Mouse (Mus musculus) T-helper 17 cell (primary cell): ENCODE measurements at regions not wholly inside any gene's neighbourhood (a gene's known extent, or its start where the extent isn't known, plus 50 kb on each side); places are given as distances from the start of the nearest gene placed in this dataset.

Source experiments
- in situ Hi-C, 2 experiments: fragments of 300-600 bp; cut with MboI, MseI; formaldehyde crosslinking; loops; 1 replicate in 1 of 2; 2 replicates in 1 of 2; pipeline ENCODE4 v1.15.1; 2025; ENCODE audit warnings: high pct_unique_total_duplicates in 2 of 2

DNA sequence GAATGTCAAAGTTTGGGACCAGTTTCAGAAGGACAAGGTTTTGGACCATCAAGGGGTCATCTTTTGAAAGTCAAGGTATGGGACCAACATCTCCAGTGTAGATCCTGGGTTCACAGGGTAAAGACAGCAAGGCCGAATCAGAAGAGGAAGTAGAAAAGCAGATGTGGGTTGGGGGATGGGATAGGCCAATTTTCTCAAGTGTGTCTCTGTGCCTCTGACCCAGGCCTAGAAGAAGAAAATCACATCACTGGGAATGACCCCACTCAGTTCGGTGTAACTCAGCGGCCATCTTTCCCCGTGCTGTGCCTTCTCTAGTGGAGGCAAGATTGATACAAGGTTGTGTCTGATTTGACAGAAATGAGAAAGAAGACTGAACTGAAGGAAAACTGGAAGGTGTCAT, 195.5 kb downstream of the Insig2 start:
- in situ Hi-C loops = no loop called here

DNA sequence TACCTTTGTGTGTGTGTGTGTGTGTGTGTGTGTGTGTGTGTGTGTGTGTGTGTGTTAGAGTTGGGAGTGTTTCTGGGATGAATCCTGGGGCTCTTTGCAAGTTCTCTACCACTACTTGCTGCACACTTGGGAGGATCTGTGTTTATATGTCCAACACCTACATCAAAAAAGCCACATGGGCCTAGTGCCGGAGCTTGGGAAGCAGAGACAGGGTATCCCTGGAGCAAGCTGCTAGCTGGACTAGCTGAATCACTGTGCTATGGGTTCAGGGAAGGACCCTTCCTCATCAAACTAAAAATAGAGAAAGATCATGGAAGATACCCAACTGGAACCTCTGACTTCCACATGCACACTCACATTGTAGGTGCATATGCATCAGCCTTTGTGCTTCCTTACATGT, 187.4 kb downstream of the Insig2 start:
- in situ Hi-C loops = no loop called here

DNA sequence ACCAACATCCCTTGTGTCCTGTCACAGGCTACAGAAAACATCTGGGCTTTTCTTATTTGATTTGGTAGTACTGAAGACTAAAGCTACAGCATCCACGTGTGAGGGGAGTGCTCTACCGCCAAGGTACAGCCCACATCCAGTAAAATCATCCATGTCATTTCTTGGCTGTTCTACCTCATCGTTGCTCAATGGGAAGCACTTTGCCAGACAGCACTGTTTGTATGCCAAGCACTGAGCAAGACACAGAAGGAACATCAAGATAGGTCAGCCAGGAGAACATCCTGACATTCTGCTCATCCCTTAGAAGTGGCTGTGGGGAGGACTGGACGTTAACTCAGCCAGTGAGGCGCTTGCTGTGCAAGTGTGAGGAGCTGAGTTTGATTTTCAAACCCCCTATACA, 178.9 kb downstream of the Insig2 start:
- in situ Hi-C loops = no loop called here

DNA sequence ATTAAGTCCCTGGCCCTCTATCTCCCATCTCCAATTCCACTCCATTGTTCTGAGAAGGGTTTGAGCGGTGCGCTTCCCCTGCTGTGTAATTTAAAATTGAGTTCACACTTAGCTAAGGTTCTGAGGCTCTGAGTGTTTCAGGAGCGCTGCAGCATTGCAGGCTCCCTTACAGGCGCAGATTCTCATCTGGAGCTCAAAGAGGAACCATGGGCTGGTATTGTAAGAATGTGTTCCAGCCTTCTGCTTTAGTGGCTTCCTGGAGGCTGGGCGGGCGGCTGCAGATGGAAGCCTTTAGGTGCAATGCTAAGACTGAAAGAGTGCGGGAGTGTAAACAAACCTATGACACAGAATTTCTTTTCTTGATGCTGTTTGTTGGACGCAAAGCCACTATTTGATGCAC, 177.8 kb downstream of the Insig2 start:
- in situ Hi-C loops = no loop called here

DNA sequence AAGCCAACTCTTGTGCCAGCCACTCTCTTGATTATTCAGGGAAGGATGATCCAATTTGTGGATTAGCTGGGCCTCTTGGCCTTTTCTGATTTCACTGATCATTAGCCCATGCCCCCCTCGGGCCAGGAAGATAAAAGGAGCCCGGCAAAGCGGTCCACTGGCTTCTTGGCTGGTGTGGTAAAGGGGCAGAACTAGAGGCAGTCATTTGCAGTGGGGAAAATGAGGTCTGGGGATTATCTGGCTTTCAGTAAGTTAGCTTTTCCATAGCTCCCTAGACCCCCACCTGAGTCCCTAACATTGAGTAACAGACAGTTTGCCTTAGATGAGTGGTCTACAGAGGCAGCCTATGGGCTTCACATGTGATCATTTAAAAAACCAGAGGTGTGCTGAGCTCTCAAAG, 163.7 kb downstream of the Insig2 start:
- in situ Hi-C loops = no loop called here

DNA sequence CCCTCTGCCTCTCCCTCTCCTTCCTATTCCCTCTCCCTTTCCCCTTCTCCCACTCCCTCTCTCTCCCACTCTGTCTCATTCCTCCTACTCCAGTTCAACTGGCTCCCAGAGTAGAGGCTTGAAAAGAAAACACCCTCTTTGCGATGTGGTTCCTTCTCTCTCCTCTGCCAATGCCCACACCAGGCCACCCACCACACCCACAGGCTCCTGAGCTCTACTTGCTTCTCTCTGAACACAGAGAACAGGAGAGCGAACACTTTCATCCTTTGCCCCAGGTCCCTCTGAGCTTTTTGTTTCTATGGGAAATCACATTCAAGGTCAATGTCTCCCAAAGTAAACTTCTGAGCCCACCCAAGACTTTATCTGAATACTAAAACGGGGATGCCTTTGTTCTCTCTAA, 155.8 kb downstream of the Insig2 start:
- in situ Hi-C loops = loop anchor here (5.0 to 10.0 kb wide), 2 partner anchors 584 to 992 kb away; no protein-coding TSS in a partner anchor

DNA sequence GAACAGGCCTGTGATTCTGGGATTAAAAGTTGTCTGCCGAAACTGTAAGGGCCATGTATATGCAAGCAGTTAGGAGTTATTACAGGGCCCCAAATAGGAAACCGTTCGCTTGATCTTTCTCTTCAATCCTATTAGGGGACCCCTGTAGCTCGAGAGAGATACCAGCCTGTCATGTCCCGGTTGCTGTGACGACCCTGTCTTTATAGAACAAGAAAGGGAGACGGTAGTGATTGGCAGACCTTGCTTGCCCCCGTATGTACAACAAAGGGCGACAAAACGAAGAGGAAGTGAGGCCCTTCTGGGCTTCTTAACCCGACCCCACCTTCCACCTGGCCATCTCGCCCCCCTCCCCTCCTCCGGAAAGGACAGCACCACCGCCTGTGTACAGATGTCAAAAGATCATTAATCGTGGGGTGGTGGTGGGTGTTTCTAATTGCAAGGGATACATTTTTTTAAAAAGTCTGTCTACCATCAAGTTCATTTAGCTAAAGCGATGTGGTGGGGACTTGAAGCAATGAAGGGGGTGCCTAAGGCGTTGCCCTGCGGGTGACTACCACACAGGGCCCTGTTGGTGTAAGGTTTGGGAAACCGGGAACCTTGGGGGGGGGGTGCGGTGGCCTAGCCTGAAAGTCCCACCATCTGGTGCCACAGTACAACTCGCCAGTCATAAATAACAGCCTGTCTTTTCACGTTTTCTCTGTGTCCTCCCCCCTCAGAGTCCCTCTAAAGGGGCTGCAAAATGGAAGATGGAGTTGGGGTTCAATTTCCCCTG, 155.1 kb downstream of the Insig2 start:
- in situ Hi-C loops = loop anchor here (5.0 to 10.0 kb wide), 2 partner anchors 585 to 993 kb away; no protein-coding TSS in a partner anchor

DNA sequence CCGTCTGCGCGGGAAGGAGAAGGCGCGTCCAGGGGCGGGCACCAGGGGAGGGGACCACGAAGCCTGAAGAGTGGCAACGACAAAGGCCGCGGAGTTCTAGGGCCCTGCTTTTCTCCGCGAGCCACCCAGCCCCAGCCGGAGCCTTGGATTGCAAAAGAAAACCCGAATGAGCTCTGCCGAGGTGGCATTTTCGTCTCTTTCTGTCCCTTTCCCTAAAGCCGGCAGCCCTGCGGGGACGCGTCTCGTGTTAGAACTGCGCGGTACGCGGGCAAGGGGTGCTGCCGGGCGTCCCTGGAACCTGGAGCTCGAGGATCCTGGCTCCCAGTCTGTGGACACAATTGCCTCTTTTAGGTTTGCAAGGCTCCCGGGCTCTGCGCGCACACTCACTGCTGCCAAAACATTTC, 154.5 kb downstream of the Insig2 start:
- in situ Hi-C loops = loop anchor here (5.0 to 10.0 kb wide), 2 partner anchors 586 to 993 kb away; no protein-coding TSS in a partner anchor

DNA sequence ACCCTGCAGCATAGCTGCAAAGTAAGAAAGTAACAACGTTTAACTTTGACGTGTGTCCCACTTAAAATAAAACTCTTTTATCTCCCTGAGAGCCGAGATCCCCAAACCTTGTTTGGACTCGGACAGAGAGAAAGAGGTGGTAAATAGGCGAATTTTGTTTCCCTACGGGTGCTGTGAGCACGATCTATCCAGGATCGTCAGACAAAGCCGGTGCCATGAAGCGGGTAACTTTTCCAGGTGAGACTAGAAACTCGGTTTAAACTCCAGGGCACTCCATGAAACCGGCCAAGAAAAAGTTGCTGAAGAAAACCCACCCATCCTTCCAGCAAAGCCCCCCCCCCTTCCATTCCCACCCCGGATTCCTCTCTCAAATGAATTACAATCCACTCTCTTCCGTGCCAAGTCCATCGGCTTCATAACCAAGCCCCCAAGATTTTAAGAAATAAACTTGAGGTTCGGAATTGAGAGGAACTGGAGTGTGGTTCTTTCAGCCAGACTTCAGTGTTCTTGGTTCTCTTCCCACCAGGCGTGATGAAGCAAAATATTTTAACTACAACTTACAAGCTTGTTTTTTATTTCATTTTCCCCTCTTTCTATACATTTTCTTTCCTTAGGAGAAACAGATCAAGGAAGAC, 153.7 kb downstream of the Insig2 start:
- in situ Hi-C loops = loop anchor here (5.0 to 10.0 kb wide), 2 partner anchors 586 to 994 kb away; no protein-coding TSS in a partner anchor

DNA sequence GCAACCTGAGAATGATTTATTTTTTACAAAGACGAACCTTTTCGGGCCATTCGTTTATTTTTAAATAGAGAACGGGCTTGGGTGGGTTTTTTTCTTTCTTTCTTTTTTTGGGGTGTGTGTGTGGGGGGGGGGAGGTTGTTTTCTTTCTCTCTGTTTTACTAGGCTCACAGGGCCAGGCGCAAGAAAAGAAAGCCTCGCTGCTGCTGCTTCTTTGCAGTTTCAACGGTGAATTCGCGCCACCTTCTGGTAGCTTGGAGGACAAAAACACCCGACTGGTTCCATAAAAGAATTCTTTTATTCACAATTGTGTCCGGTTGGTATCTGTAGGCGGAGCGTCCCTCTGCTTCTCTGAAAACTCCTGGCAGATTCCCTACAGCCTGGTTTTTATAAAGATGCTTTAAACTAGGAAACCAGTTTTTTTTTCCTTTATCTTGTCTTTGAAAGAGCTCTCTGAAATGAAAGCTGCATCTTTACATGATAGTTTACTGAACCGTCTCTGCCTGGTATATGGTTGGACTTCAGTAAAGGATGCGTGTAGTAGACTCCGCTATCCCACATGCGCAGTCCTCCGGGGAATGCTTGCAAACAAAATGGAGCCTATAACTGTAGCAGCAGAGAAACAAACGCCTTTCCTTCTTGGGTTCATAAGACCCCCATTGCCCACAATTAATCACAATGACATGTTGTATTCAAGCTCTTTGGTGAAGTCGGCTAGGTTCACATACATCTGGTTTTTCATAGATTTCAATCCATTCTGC, 151.9 kb downstream of the Insig2 start:
- in situ Hi-C loops = loop anchor here (5.0 kb wide), 1 partner anchor 52 kb away; no protein-coding TSS in a partner anchor

DNA sequence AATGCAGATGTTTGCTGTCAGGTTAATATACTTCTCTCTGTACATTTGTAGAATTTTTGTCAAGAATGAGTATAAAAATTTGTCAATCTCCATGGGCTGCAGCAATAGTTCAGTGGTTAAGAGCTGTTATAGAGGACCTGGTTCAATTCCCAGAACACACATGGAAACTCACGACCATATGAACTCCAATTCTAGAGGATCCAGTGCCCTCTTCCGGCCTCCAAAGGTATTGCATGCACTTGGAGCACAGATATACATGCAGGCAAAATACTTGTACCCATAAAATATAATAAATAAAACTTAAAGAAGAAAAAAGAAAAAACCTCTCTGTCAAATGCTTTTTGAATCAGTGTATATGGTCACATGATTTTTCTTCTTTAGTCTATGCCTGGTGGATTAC, 143.5 kb downstream of the Insig2 start:
- in situ Hi-C loops = loop anchor here in 1 of 2 experiments (5.0 kb wide), 1 partner anchor 607 kb away; no protein-coding TSS in a partner anchor

DNA sequence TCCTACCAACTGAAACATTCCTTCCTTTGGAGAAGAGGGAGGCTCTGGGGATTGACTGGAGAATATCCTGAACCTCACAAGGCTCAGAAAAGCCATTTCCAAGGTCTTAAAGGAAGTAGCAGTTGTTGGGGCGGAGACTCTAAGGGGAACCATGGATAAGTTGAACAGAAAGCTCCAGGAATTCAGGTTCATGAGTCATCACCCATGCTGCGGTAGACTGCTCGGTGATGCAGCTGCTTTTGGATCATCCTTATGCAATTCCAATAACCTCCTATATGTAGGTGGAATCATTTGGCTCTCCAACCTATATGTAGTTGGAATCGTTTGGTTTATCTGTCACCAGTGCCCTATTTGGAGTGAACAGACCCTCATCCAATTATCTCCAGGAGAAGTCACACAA, 137.6 kb downstream of the Insig2 start:
- in situ Hi-C loops = no loop called here

DNA sequence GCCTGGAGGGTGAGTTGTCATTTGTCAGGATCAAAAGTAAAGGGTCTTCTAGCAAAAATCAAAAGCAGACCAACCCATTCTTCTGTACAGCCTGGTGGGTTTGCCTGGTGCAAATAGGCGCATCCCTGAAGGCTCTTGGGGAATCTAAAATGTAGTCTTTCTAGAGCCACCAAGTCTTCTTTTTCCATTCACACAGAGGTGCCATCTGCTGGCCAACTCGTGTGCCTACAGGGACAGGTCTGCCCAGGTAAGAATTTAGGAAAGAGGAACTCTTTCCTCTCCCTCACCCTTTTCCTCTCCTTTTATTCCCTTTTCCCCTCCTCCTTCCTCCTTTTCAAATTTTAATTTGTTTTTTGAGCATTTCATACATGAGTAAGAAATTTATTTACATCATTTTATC, 116.5 kb downstream of the Insig2 start:
- in situ Hi-C loops = no loop called here

DNA sequence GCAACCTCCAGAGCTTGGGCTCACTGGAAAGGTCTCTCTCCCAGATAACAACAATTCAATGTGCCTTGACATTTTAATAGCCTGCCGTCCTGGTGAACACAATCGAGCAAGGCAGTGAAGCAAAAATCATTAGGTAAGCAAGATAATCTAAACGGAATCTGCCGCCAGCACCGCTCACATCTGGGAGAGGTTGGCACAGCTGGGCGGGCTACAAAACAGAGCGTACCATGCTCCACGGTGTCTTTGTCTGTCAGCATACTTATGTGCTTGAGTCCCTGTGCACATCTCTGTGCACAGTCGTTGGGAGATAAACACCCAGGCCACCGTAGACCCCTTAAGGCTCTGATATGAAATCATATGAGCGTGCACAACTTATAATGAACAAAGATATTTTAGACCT, 108.1 kb downstream of the Insig2 start:
- in situ Hi-C loops = no loop called here

DNA sequence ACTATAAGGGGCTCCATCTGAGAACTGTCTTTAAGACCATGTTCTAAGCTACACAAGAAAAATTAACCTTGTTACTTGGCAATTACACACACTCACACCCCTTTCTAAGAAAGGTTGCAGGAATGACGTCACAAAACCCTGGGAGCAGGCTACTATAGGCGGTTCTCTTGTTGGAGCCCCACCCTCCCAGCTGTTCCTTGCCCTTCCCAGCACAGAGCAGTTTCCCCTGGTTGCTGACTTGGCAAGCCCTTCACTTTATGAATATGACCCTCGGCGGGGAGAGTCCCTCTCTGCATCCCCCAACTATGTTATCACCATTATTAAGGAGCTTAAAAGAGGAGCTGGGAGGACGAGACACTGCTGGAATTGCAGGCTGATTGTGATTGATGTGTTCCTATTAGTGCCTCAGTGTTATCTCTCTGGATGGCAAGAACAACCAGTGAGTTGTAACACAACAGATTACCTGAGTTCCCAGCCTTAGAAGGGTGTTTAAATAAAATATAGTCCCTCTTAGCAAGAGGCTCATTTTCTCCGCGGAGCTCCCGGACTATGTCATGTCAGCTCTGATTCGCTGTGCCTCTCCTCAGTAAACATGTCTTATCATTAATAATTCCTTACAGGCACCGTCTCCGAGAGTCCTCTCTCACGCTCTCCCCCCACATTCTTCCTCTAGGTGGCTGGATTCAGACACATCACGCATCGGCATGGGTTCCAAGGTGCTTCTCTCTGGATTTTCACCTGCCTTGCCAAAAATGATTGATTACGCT, 105.7 kb downstream of the Insig2 start:
- in situ Hi-C loops = no loop called here

DNA sequence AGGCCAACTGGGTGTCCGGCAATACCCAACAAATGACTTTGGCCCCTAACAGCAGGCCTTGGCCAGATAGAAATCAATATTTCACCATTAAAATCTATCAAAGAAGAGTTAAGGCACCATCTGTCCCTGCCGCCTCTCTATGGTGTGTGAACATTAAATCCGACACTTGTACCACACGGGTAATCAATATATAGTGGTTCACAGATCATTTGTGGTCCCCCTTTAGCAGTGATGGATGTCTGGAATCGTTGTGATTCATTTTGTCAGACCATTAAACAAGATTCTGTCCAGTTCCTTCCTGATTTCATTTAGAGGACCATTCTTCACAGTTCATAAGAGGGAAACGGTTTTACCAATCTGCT, 105.2 kb downstream of the Insig2 start:
- in situ Hi-C loops = no loop called here

DNA sequence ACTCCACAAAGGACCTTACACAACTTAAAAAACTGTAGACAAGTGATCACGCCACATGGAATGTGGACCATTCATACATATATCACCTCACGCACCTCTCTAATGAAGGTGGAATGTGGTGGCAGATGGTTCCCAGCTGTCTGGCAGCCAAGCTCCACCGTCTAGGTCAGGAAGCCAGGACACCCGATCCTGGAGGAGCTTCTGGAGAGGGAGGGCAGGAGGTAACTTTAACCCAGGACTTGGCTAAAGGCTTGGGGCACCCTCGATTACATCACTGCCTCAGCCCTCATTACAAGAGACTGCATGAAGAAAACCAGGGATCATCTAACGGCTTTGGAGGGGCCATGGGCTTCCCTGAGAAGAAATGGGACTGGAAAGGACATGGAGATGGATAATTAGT, 88.8 kb downstream of the Insig2 start:
- in situ Hi-C loops = no loop called here

DNA sequence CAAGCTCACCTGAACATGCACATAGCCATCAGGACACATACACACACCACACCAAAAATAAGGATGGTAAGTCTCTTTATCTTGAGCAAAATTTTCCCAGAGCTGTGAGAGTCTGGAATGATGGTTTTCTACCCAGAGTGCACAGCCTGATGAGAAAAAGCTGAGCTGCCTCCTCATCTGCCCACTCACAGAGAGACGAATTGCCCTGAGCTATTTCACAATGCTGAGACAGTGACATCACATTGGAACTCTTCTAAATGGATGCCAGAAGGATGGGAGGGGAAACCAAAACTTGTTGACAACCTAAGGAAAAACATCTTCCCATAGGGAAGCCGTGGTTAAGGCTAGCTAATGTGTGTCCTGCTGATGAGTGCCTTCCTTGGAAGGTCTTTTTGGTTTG, 84.8 kb downstream of the Insig2 start:
- in situ Hi-C loops = no loop called here

DNA sequence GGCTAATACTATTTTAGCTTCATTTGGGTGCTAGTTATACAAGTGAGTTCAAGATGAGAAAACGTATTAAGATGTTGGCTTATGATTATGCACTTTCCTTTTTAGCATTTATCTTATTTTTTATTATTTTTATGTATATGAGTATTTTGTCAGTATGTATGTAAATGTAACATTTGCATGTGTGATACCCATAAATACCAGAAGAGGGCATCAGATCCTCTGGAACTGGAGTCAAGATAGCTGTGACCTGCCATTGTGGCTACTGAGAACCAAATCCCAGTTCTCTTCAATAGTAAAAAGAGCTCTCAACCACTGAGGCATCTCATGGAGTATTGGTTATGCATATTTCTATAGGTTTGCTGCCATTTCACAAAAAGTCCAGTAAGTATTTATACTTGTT, 83.3 kb downstream of the Insig2 start:
- in situ Hi-C loops = no loop called here

DNA sequence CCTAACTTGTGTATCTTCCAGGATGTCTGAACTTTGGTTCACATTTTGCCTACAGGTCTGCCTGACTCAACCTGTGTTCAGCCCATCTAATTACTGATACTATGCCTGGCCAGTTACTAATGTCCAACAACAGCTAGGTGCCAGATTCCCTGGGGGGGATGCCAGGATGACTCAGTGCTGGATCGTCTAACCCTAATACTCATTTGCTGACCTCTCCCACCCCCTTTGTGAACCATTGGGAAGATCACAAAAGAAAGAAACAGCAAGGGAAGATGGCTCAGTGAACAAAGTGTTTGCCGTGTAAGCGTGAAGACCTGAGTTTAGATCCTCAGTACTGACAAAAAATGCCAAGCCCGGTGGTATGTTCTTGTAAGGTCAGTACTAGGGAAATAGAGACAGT, 81.7 kb downstream of the Insig2 start:
- in situ Hi-C loops = loop anchor here in 1 of 2 experiments (5.0 kb wide), 1 partner anchor 147 kb away; no protein-coding TSS in a partner anchor

DNA sequence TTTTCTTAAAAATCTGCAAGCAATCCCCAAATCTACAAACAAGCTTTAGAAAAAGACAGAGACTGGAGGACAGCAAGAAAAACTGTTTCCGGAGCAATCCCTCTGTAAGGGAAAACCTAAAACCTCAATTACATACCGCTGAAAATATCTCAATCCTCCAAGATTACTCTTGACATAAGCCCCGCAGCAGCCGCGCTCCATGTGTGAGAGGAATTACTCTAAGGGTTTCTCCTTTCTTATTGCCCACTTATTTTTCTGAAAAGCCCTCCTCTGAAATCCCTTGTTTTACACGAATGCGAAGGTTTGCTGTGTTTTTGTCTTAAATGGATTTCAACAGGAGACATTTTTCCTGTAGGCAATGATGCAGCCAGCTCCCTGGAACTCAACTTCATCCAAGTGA, 80.3 kb downstream of the Insig2 start:
- in situ Hi-C loops = loop anchor here in 1 of 2 experiments (5.0 kb wide), 1 partner anchor 145 kb away; no protein-coding TSS in a partner anchor
